Mouse (Mus musculus): ENCODE measurements at regions not wholly inside any gene's neighbourhood (a gene's known extent, or its start where the extent isn't known, plus 50 kb on each side); places are given as distances from the start of the nearest gene placed in this dataset.

DNA sequence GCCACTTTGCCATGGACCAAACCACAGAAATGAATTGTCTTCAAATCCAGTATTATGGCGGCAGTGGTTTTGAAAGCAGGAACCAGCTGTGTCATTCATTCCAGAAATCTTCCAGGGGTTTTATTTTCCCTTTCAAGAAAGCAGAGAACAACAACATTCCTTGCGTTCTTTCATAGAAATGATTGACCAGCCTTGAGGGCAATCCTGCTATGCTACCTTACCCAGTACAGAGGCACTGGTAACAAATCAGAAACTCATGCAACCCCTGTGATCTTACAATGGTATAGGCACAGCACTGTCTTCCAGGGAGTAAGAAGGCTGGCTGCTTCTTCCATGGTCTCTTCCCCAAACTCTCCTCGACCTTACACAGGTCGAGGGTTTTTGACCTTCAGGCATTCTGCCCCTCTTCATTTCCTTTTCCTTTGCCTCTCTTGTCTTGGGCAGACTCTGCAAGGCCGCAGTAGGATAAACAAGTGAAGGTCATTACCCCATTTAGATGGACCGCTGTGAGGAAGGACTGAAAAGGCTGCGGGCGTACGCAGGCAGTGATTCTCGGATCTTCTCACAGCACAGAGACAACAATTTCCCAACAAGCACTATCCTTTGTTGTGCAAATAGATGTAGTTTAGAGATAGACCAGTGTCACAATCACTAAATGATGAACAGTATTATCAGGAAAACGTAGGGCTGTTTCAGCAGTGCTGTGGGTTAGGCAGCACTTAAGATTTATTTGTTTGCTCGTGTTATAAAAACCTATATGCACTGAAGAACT is 171.6 kb upstream of the Rfx3 start:
- no peaks in the 10 kb centered on the region for H3K27me3 ChIP-seq (replicated peaks)
- DNase-seq (ENCODE audit: extremely low read depth) = no peak
- no peak overlapping the region for H3K4me3 ChIP-seq (replicated peaks in 1 of 3; ENCODE audit: low read depth in 2 of 3, low read length in 2 of 3, poor library complexity in 1 of 3)
- H3K9ac ChIP-seq (ENCODE audit: insufficient read depth, low read depth) = no peak overlapping the region
- H3K27ac ChIP-seq (ENCODE audit: insufficient read depth, low read depth) = no peak overlapping the region
- no peak overlapping the region for H3K4me2 ChIP-seq (ENCODE audit: insufficient read depth, low read depth, poor library complexity, severe bottlenecking)
- no peak for TF ChIP-seq NELFE (IDR thresholded peaks at IDR 0.05; ENCODE audit: low read depth, low read length)
- no peak for TF ChIP-seq SIN3A (IDR thresholded peaks at IDR 0.05; ENCODE audit: low read length)
- no peak for TF ChIP-seq RCOR1 (conservative IDR thresholded peaks at IDR 0.05; ENCODE audit: low read depth, low read length)
- no peak for TF ChIP-seq POLR2AphosphoS2 (IDR thresholded peaks at IDR 0.05; ENCODE audit: low read depth, low read length)
- no peak for TF ChIP-seq TCF12 (IDR thresholded peaks at IDR 0.05; ENCODE audit: low read depth, low read length)
- no peak for TF ChIP-seq EP300 (IDR thresholded peaks at IDR 0.05; ENCODE audit: low read length)
- no peak for TF ChIP-seq CHD1 (IDR thresholded peaks at IDR 0.05; ENCODE audit: low read depth, low read length)
- TF ChIP-seq UBTF (IDR thresholded peaks at IDR 0.05; ENCODE audit: low read depth, low read length) = no peak
- no peak for TF ChIP-seq JUND (conservative IDR thresholded peaks at IDR 0.05; ENCODE audit: low read depth, low read length)
- no peak for TF ChIP-seq IRF4 (IDR thresholded peaks at IDR 0.05; ENCODE audit: low read depth, low read length)
- no peak for TF ChIP-seq BHLHE40 (IDR thresholded peaks at IDR 0.05; ENCODE audit: low read depth, low read length)
- TF ChIP-seq ZNF384 (IDR thresholded peaks at IDR 0.05; ENCODE audit: low read depth, low read length) = no peak
- TF ChIP-seq ZKSCAN1 (IDR thresholded peaks at IDR 0.05; ENCODE audit: borderline replicate concordance, low read depth, low read length) = no peak
- TF ChIP-seq MAX (IDR thresholded peaks at IDR 0.05; ENCODE audit: low read length) = no peak
- no peak for TF ChIP-seq MXI1 (IDR thresholded peaks at IDR 0.05; ENCODE audit: low read depth, low read length)
- TF ChIP-seq SMC3 (IDR thresholded peaks at IDR 0.05; ENCODE audit: low read depth, low read length) = no peak
- TF ChIP-seq MYC (IDR thresholded peaks at IDR 0.05; ENCODE audit: low read depth, low read length) = no peak
- no peak for TF ChIP-seq CTCF (conservative IDR thresholded peaks at IDR 0.05 in 1 of 2, IDR thresholded peaks at IDR 0.05 in 1 of 2; ENCODE audit: low read depth in 2 of 2, low read length in 2 of 2)
- no peak for TF ChIP-seq HCFC1 (IDR thresholded peaks at IDR 0.05; ENCODE audit: low read depth, low read length)
- TF ChIP-seq POLR2A (IDR thresholded peaks at IDR 0.05; ENCODE audit: low read depth, low read length) = no peak
- H3K79me2 ChIP-seq (replicated peaks; ENCODE audit: control insufficient read depth, extremely low read depth, insufficient read depth, poor library complexity, severe bottlenecking) = no peaks in the 10 kb centered on the region
- dilution Hi-C loops (cut with MboI; ENCODE audit: extremely low pct_ligation_motif_present, extremely low pct_unique_long_range_greater_than_20kb, low sequenced_read_pairs) = no loop called here
- in situ Hi-C loops (cut with MboI; ENCODE audit: low pct_ligation_motif_present, low pct_unique_long_range_greater_than_20kb, low sequenced_read_pairs) = no loop called here
- H3K4me1 ChIP-seq (ENCODE audit: control insufficient read depth in 1 of 2, insufficient read depth in 2 of 2) = no peaks in the 10 kb centered on the region
- H3K9me3 ChIP-seq (replicated peaks; ENCODE audit: low read length) = peaks cover 4% of the 10 kb centered on the region
- no peaks in the 10 kb centered on the region for H3K36me3 ChIP-seq (replicated peaks in 1 of 2; ENCODE audit: control insufficient read depth in 1 of 2, insufficient read depth in 1 of 2, low read length in 1 of 2)

- H3K4me2 ChIP-seq (ENCODE audit: insufficient read depth, low read depth, poor library complexity, severe bottlenecking) = no peak overlapping the region
- no peak for DNase-seq (ENCODE audit: extremely low read depth)
- dilution Hi-C loops (cut with MboI; ENCODE audit: extremely low pct_ligation_motif_present, extremely low pct_unique_long_range_greater_than_20kb, low sequenced_read_pairs) = no loop called here
- no peak overlapping the region for H3K4me3 ChIP-seq (replicated peaks in 1 of 3; ENCODE audit: low read depth in 2 of 3, low read length in 2 of 3, poor library complexity in 1 of 3)
- TF ChIP-seq ZNF384 (IDR thresholded peaks at IDR 0.05; ENCODE audit: low read depth, low read length) = no peak
- no peak for TF ChIP-seq MAZ (IDR thresholded peaks at IDR 0.05; ENCODE audit: low read depth, low read length)
- no peak for TF ChIP-seq NELFE (IDR thresholded peaks at IDR 0.05; ENCODE audit: low read depth, low read length)
- no peak for TF ChIP-seq ELF1 (IDR thresholded peaks at IDR 0.05; ENCODE audit: low read depth, low read length)
- no peak for TF ChIP-seq ZC3H11A (IDR thresholded peaks at IDR 0.05; ENCODE audit: low read depth, low read length)
- TF ChIP-seq CHD2 (IDR thresholded peaks at IDR 0.05; ENCODE audit: low read length) = no peak
- H3K27me3 ChIP-seq (replicated peaks) = no peaks in the 10 kb centered on the region
- in situ Hi-C loops (cut with MboI; ENCODE audit: low pct_ligation_motif_present, low pct_unique_long_range_greater_than_20kb, low sequenced_read_pairs) = no loop called here
- no peak overlapping the region for H3K9ac ChIP-seq (ENCODE audit: insufficient read depth, low read depth)
- peaks cover 4% of the 10 kb centered on the region for H3K9me3 ChIP-seq (replicated peaks; ENCODE audit: low read length)
- H3K4me1 ChIP-seq (ENCODE audit: control insufficient read depth in 1 of 2, insufficient read depth in 2 of 2) = peaks cover 0 to 4% of the 10 kb centered on the region in 2 experiments; a peak in 1 of 4 replicates
- H3K36me3 ChIP-seq (replicated peaks in 1 of 2; ENCODE audit: control insufficient read depth in 1 of 2, insufficient read depth in 1 of 2, low read length in 1 of 2) = no peaks in the 10 kb centered on the region
- H3K27ac ChIP-seq (ENCODE audit: insufficient read depth, low read depth) = no peak overlapping the region
- no peaks in the 10 kb centered on the region for H3K79me2 ChIP-seq (replicated peaks; ENCODE audit: control insufficient read depth, extremely low read depth, insufficient read depth, poor library complexity, severe bottlenecking)
Observed at GRCm38 (mm10) chr19:28181171-28181570, 170.2 kb upstream of the Rfx3 start.

Data from CH12.LX (cell line).